Mouse (Mus musculus) embryonic facial prominence, embryonic 12.5 days (tissue): ENCODE measurements around the gene Rpl23. TPM values are rescaled to one million over a fixed set of nuclear protein-coding genes. Genes with fewer than 3 reads are reported as not detected.
"Not testable (repeated sequence)": the region's sequence is repeated elsewhere in the genome, so short reads cannot be mapped to it uniquely, and the experiment has no call there.

Source experiments
- ATAC-seq: fragments of 200-750 bp; cut with Nextera tagmentation; 2 replicates; pipeline ENCODE4 v1.8.0; 2017; ENCODE audit not compliant: insufficient number of reproducible peaks, insufficient read depth, low FRiP score, low TSS enrichment
- H3K27ac ChIP-seq: fragments of 300-500 bp; sonication (generic); 2 replicates; pipeline ENCODE4 v1.5.1; 2016; ENCODE audit warnings: mild to moderate bottlenecking
- H3K27me3 ChIP-seq: fragments of 300-500 bp; sonication (generic); 2 replicates; pipeline ENCODE4 v1.6.1; 2016; ENCODE audit warnings: mild to moderate bottlenecking, moderate library complexity
- H3K36me3 ChIP-seq: fragments of 300-500 bp; sonication (generic); 2 replicates; pipeline ENCODE4 v1.6.1; 2016; ENCODE audit warnings: mild to moderate bottlenecking
- H3K4me1 ChIP-seq: fragments of 300-500 bp; sonication (generic); 2 replicates; pipeline ENCODE4 v1.6.1; 2016
- H3K4me2 ChIP-seq: fragments of 300-500 bp; sonication (generic); replicated peaks from 2 replicates; pipeline ENCODE4 v1.6.1; 2016; ENCODE audit warnings: mild to moderate bottlenecking, moderate library complexity
- H3K4me3 ChIP-seq: fragments of 300-500 bp; sonication (generic); 2 replicates; pipeline ENCODE4 v1.5.1; 2016; ENCODE audit warnings: mild to moderate bottlenecking
- H3K9ac ChIP-seq: fragments of 300-500 bp; sonication (generic); 2 replicates; pipeline ENCODE4 v1.6.1; 2016; ENCODE audit warnings: mild to moderate bottlenecking, moderate library complexity
- H3K9me3 ChIP-seq: fragments of 300-500 bp; sonication (generic); 2 replicates; pipeline ENCODE4 v1.6.1; 2016; ENCODE audit warnings: mild to moderate bottlenecking, moderate library complexity
- WGBS: fragments of 180-500 bp; shearing (Covaris S2); methylation state at CpG from one replicate; pipeline ENCODE4 v1.1.7; 2016; 5-methylcytosine and 5-hydroxymethylcytosine counted together
- polyA plus RNA-seq: library from polyadenylated mRNA; unstranded; fragments of >200 nt; fragmentation: Nextera tagmentation; extraction: Ambion mirVana; gene quantifications from 2 replicates; pipeline ENCODE4 v1.2.1, GENCODE M21; 2016

Rpl23 gene
- polyA plus RNA-seq, 1 experiment from 2014 or later, result 481 TPM

- H3K4me3 ChIP-seq, result peak overlapping the region; percentile 96
- no peaks in the 10 kb centered on the region for H3K9me3 ChIP-seq
- H3K27me3 ChIP-seq, result no peaks in the 10 kb centered on the region
- no peak overlapping the region for H3K9ac ChIP-seq
- 31% methylated on average over 8 of the region's 8 CpGs for WGBS
- H3K4me1 ChIP-seq, result peaks cover 27% of the 10 kb centered on the region
- no peak overlapping the region for H3K27ac ChIP-seq
- no peaks in the 10 kb centered on the region for H3K36me3 ChIP-seq
- peak overlapping the region; percentile 72 for H3K4me2 ChIP-seq
- no peak for ATAC-seq
Measured at GRCm38 (mm10) chr11:97798083-97798435, 15.8 kb upstream of the Rpl23 start.

DNA sequence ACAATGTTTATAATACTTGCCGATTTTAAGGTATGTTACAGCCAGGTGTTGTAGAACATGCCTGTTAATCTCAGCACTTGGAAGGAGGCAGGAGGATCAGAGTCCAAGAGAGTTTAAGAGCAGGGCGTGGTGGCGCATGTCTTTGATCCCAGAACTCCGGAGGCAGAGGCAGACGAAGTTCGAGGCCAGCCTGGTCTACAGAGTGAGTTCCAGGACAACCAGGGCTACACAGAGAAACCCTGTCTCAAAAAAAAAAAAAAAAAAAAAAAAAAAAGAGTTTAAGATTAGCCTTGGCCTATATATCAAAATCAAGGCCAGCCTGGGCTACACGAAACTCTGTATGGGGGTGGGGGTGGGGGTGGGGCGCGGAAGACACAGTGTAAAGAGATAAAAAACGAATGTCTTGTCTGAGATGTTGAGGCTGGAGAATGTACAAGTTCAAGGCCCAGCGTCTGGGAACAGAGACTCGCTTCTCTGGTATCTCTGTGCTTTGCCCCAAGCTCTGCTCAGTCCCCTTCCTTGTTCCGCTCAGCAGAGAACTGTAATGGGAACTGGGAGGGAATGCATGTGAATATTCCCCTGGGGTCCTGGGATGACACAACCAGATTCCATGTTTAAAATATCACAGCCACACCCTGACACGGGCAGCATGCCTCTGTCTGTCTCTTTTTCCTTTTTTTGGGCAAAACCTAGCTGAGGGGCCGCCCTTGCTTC is 15.3 kb upstream of the Rpl23 start:
- Histone ChIP-seq H3K9ac (no peak overlapping the region), H3K36me3 (no peaks in the 10 kb centered on the region), H3K4me1 (peaks cover 25% of the 10 kb centered on the region), H3K9me3 (no peaks in the 10 kb centered on the region), H3K27ac (no peak overlapping the region), H3K4me2 (no peak overlapping the region), H3K27me3 (no peaks in the 10 kb centered on the region), H3K4me3 (no peak overlapping the region)
- 56% methylated on average over 15 of the region's 15 CpGs for WGBS
- no peak for ATAC-seq

DNA sequence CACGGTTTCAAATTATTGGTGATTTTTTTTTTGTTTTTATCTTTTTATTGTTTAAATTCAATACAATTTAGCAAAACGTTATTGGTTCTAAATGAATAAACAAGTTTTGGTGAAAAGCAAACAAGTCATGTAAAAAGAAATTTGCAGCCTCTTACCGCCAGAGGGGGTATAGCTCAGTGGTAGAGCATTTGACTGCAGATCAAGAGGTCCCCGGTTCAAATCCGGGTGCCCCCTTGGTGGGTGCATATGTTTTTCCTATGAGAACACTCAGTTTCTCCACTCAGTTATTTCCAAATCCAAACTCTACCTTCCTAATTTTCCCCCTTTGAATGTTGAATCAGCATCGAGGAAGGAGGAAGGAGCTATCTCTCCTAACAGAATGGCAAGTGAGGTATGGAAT is 14.7 kb upstream of the Rpl23 start:
- H3K9me3 ChIP-seq, result no peaks in the 10 kb centered on the region
- 4% methylated on average over 6 of the region's 6 CpGs for WGBS

DNA sequence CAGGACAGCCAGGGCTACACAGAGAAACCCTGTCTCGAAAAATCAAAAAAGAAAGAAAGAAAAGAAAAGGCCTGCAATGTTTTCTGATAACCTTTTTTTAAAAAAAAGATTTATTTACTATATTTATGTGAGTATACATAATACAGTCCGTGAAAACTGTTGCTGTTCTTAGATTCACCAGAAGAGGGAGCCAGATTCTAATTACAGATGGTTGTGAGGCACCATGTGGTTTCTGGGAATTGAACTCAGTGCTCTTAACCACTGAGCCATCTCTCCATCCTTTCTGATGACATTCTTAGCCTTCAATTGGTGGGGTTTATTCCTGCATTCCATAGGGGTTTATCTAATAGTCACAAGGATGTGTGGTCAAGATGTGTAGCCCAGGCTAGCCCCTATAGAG is 10.9 kb upstream of the Rpl23 start:
- no peak overlapping the region for H3K27ac ChIP-seq
- no peaks in the 10 kb centered on the region for H3K36me3 ChIP-seq
- 3% methylated on average over 2 of the region's 2 CpGs for WGBS
- H3K4me3 ChIP-seq, result no peak overlapping the region
- H3K9me3 ChIP-seq, result no peaks in the 10 kb centered on the region
- ATAC-seq, result no peak
- no peak overlapping the region for H3K4me2 ChIP-seq
- H3K4me1 ChIP-seq, result peaks cover 5% of the 10 kb centered on the region; the same call in 1 of the 2 replicates
- H3K27me3 ChIP-seq, result no peaks in the 10 kb centered on the region
- H3K9ac ChIP-seq, result no peak overlapping the region

More for the DNA sequence above, 14.7 kb upstream of the Rpl23 start:
- peaks cover 20% of the 10 kb centered on the region for H3K4me1 ChIP-seq
- no peak for ATAC-seq
- no peak overlapping the region for H3K4me2 ChIP-seq
- H3K27ac ChIP-seq, result no peak overlapping the region
- no peak overlapping the region for H3K4me3 ChIP-seq
- no peaks in the 10 kb centered on the region for H3K27me3 ChIP-seq
- H3K36me3 ChIP-seq, result no peaks in the 10 kb centered on the region
- no peak overlapping the region for H3K9ac ChIP-seq

GRCm38 (mm10) chr11:97790778-97791438 is 8.7 kb upstream of the Rpl23 start:
- not testable (repeated sequence) for H3K4me1 ChIP-seq, H3K9me3 ChIP-seq, ATAC-seq, H3K36me3 ChIP-seq, H3K27me3 ChIP-seq, H3K4me3 ChIP-seq, H3K4me2 ChIP-seq, H3K9ac ChIP-seq, H3K27ac ChIP-seq
- WGBS, result 72% methylated on average over 2 of the region's 2 CpGs

GRCm38 (mm10) chr11:97789727-97790126 is 7.5 kb upstream of the Rpl23 start:
- H3K27me3 ChIP-seq, result no peaks in the 10 kb centered on the region
- no peaks in the 10 kb centered on the region for H3K9me3 ChIP-seq
- no peaks in the 10 kb centered on the region for H3K36me3 ChIP-seq
- H3K9ac ChIP-seq, result no peak overlapping the region
- no peak overlapping the region for H3K4me2 ChIP-seq
- H3K4me1 ChIP-seq, result no peaks in the 10 kb centered on the region
- no peak overlapping the region for H3K4me3 ChIP-seq
- whole genome bisulfite sequencing, result 84% methylated on average over 5 of the region's 5 CpGs
- no peak for ATAC-seq
- H3K27ac ChIP-seq, result no peak overlapping the region

GRCm38 (mm10) chr11:97787961-97788360 is 5.7 kb upstream of the Rpl23 start:
- Histone ChIP-seq H3K4me3 (no peak overlapping the region), H3K27ac (no peak overlapping the region), H3K9ac (no peak overlapping the region), H3K27me3 (no peaks in the 10 kb centered on the region), H3K9me3 (no peaks in the 10 kb centered on the region), H3K4me2 (no peak overlapping the region), H3K4me1 (no peaks in the 10 kb centered on the region), H3K36me3 (no peaks in the 10 kb centered on the region)
- 93% methylated on average over 3 of the region's 3 CpGs for WGBS
- no peak for ATAC-seq

DNA sequence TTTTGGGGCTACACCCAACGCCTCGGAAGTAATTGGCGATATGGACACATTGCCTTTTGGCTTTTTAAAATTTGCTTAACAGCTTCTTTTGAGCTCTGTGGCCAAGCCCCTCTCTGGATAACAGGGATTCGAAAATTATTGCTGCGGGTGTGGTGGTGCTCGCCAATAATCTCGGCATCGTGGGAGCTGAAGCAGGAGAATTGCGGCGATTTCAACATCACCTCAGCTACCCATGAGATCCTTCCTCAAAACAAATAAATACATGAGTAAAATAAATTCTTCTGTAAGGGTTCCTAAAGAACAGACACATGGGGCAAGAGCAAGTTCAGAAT is 293 bp upstream of the Rpl23 start:
- peaks cover 13% of the 10 kb centered on the region for H3K4me1 ChIP-seq
- H3K4me3 ChIP-seq, result peak overlapping the region; percentile 94
- H3K27me3 ChIP-seq, result no peaks in the 10 kb centered on the region
- peak overlapping the region; percentile 51 for H3K4me2 ChIP-seq
- peaks cover 33% of the 10 kb centered on the region for H3K36me3 ChIP-seq
- no peaks in the 10 kb centered on the region for H3K9me3 ChIP-seq
- 1% methylated on average over 10 of the region's 10 CpGs for WGBS
- H3K9ac ChIP-seq, result peak overlapping the region; percentile 64
- peak overlapping the region; percentile 94 for H3K27ac ChIP-seq
- peak; percentile 29; the same call in 1 of the 2 replicates for ATAC-seq

GRCm38 (mm10) chr11:97781478-97781831 is 782 bp downstream of the Rpl23 start:
- Histone ChIP-seq H3K27me3 (no peaks in the 10 kb centered on the region), H3K4me2 (peak overlapping the region; percentile 51), H3K4me3 (peak overlapping the region; percentile 94), H3K36me3 (peaks cover 44% of the 10 kb centered on the region), H3K4me1 (peaks cover 13% of the 10 kb centered on the region), H3K9ac (peak overlapping the region; percentile 99), H3K9me3 (no peaks in the 10 kb centered on the region), H3K27ac (peak overlapping the region; percentile 94)
- WGBS, result 4% methylated on average over 11 of the region's 11 CpGs
- no peak for ATAC-seq

DNA sequence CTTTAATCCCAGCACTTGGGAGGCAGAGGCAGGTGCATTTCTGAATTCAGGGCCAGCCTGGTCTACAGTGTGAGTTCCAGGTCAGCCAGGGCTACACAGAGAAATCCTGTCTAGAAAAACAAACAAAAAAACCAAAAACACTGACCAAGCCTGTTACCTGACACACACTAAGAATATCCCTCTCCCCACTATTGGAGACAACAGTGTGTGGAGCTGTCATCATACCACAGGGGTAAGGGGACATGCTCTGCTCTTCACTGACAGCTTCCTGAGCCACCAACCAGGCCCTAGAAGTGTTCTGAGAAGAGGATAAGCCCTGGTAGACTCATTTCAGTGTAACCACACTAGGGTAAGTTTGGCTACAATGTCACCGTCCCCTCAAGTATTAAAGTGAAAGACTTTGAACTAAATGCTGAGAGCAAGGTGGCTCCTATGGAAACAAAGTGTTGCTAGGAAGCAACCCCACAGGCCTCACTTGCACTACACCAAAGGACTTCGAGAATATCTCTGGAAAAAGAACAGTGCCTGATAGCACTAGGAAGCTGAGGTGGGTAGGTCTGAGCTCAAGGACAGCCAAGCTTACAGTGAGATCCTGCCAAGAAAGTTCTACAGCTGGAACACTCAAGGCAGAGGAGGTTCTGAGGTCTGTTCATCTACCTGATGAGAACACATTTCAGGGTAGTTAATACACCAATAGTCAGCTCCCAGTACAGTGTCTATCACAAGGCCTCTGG is 2.1 kb downstream of the Rpl23 start:
- 92% methylated on average over 2 of the region's 2 CpGs for WGBS
- Histone ChIP-seq H3K27ac (no peak overlapping the region), H3K9ac (peak overlapping the region; percentile 30; the same call in 1 of the 2 replicates)

DNA sequence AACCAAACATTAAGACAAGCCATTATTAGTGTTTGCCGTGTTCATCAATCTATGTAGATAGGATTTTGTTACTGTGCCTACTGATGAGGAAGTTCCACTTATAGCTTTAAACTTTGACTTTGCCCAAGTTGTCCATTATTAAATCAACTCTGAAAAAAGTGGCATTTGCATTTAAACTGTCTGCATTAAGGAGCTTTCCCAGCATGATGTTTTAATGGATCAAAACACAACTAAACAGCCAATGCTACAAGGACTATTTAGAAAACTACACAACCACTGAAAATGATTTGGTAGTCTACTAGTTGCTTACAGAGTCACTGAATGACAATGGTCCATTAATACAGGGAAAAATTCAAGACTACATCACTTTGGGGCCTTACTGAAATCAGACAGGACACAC is 3.3 kb downstream of the Rpl23 start:
- WGBS, result 96% methylated on average over 1 of the region's 1 CpGs
- no peak overlapping the region for H3K4me3 ChIP-seq
- ATAC-seq, result no peak

More for the DNA sequence above, 2.1 kb downstream of the Rpl23 start:
- Histone ChIP-seq H3K27me3 (no peaks in the 10 kb centered on the region), H3K4me3 (peak overlapping the region; percentile 94; the same call in 1 of the 2 replicates), H3K36me3 (peaks cover 48% of the 10 kb centered on the region), H3K4me1 (peaks cover 13% of the 10 kb centered on the region), H3K9me3 (no peaks in the 10 kb centered on the region), H3K4me2 (peak overlapping the region; percentile 51)
- ATAC-seq, result no peak

DNA sequence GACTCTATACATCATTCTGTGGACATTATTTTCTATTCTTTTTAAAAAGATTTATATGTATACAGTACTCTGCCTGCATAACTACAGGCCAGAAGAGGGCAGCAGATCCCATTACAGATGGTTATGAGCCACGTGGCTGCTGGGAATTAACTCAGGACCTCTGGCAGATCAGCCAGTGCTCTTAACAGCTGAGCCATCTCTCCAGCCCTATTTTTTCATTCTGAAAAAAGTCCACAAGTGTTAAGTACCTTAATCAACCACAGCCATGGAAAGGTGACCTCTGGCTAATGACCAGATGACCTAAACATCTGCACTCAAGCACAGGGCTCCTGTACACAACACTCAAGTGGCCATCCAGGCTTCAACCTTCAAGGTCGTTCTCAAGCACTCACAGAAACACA is 5.1 kb downstream of the Rpl23 start:
- Histone ChIP-seq H3K9ac (no peak overlapping the region), H3K9me3 (no peaks in the 10 kb centered on the region), H3K27me3 (no peaks in the 10 kb centered on the region), H3K4me2 (no peak overlapping the region), H3K36me3 (peaks cover 48% of the 10 kb centered on the region), H3K27ac (no peak overlapping the region), H3K4me1 (peaks cover 13% of the 10 kb centered on the region), H3K4me3 (no peak overlapping the region)
- peak; percentile 32; the same call in 1 of the 2 replicates for ATAC-seq
- WGBS, result 40% methylated on average over 2 of the region's 2 CpGs

More for the DNA sequence above, 3.3 kb downstream of the Rpl23 start:
- H3K27me3 ChIP-seq, result no peaks in the 10 kb centered on the region
- peaks cover 48% of the 10 kb centered on the region for H3K36me3 ChIP-seq
- no peaks in the 10 kb centered on the region for H3K9me3 ChIP-seq
- peaks cover 13% of the 10 kb centered on the region for H3K4me1 ChIP-seq
- H3K4me2 ChIP-seq, result no peak overlapping the region
- no peak overlapping the region for H3K9ac ChIP-seq
- H3K27ac ChIP-seq, result no peak overlapping the region
